Mouse (Mus musculus) myocyte (in vitro differentiated cells): ENCODE results near the gene Prcc.

Experiments used
- CEBPB ChIP-seq: IDR thresholded peaks from 2 replicates; pipeline ENCODE4 v1.6.1; 2011; ENCODE audit warnings: mild to moderate bottlenecking, moderate library complexity; ENCODE audit not compliant: poor library complexity, insufficient read depth, severe bottlenecking
- MAX ChIP-seq: IDR thresholded peaks from one replicate; pipeline ENCODE4 v1.6.1; 2011; ENCODE audit warnings: low read depth, mild to moderate bottlenecking, control low read depth
- MYOD1 ChIP-seq, 3 experiments: IDR thresholded peaks; one replicate each; pipeline ENCODE4 v1.6.1; 2011; ENCODE audit warnings: control low read depth in 2 of 3, low read depth in 2 of 3, mild to moderate bottlenecking in 2 of 3, moderate library complexity in 1 of 3; ENCODE audit not compliant: insufficient read length in 2 of 3, control insufficient read depth in 1 of 3
- POLR2A ChIP-seq: IDR thresholded peaks from one replicate; pipeline ENCODE4 v1.6.1; 2011; ENCODE audit warnings: low read depth, mild to moderate bottlenecking, control low read depth, moderate library complexity; ENCODE audit not compliant: insufficient read length
- POLR2AphosphoS2 ChIP-seq: IDR thresholded peaks from one replicate; pipeline ENCODE4 v1.6.1; 2011; ENCODE audit warnings: low read depth, control low read depth; ENCODE audit not compliant: insufficient read length

DNA sequence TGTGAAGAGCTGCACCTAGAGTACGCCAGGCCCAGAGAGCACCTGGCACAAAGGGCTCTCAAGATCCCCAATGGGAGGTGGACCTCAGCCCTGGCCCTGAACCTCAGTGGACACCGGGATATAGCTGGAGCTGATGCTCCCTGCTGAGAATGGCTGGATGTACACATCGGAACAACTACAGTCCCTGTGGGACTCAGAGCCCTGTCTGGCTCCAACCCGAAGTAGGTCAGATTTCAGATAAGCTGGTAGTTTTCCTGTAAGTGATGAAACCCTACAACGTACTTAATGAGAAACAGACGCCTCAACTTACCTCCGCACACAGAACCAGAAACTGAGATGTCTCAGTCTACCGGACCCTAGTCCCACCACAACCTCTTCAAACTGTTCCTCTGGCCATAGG, 27.7 kb downstream of the Prcc start:
- no peak for TF ChIP-seq POLR2A
- no peak for TF ChIP-seq POLR2AphosphoS2
- no peak for TF ChIP-seq MAX
- no peak for TF ChIP-seq CEBPB
- TF ChIP-seq MYOD1 (IDR thresholded peaks at IDR 0.05; ENCODE audit: control insufficient read depth in 1 of 3, insufficient read length in 2 of 3, low read depth in 2 of 3): no peak
